Mouse (Mus musculus) adrenal gland, adult 2 months (tissue): ENCODE results near the gene Wdr83. TPM values are rescaled to one million over a fixed set of nuclear protein-coding genes. Genes with fewer than 3 reads are reported as not detected.

Experiments used
- DNase-seq: peaks from one replicate; pipeline ENCODE4 v3.0.0; 2021
- microRNA-seq, 2 experiments: library from miRNA; unstranded; fragments of <30 nt; microRNA quantifications; one replicate each; pipeline ENCODE4 v1.2.0; 2021
- polyA plus RNA-seq: library from polyadenylated mRNA; depleted of rRNA; stranded (reverse); fragments of >200 nt; gene quantifications from 2 replicates; pipeline ENCODE4 v1.2.3, GENCODE M21; 2012; rRNA removed
- total RNA-seq, 2 experiments: library from RNA; stranded (reverse); gene quantifications; 2 replicates each; pipeline ENCODE4 v1.2.3; 2021

Wdr83 gene
- total and polyA plus RNA-seq, 3 experiments = 15.3 to 24.9 (median 17.4) TPM

DNA sequence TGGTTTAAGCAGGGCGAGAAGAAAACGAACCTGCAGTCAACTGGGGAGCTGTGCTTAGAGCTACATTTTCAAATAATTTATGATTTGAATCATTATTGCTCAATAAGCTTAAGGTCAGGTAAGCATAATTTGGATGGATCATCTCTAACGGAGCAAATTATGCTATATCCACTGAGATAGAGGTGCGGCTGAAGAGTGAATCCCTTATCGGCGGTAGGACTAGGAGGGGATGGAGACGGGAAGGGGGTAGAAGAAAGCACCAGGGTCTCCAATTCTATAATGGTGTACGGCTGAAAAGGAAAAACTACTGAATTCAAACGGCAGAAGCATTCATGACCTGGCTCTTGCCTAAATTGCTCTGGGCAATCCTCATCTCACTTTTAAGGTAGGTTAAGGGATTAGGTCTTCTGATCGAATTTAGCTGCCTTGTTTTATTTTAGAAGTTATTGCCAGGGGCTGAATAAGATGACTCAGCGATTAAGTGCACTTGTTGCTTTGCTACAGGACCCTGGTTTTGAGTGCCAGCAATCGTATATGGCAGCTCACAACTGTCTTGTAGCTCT lies 45.9 kb downstream of the Wdr83 start:
- peak; percentile 28 for DNase-seq

DNA sequence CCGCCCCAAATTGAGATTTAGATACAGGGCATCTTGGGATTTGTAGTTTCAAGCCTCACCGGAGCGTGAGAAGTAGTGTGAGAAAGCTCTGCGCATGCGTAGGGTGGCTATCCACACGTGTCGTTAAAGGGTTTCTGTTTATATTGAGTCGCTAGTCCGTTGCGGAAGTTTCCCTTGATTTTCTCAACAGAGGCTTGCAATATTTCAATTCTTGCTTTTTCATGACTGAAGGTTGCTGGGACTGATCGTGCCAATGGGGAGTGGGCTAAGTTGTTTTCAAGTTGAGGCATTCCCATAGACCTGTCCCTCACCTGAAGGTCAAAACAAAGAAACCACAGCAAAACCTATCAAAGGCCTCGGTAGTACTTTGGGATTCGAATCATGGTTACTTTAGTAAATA lies 46.3 kb downstream of the Wdr83 start:
- DNase-seq = peak; percentile 73

DNA sequence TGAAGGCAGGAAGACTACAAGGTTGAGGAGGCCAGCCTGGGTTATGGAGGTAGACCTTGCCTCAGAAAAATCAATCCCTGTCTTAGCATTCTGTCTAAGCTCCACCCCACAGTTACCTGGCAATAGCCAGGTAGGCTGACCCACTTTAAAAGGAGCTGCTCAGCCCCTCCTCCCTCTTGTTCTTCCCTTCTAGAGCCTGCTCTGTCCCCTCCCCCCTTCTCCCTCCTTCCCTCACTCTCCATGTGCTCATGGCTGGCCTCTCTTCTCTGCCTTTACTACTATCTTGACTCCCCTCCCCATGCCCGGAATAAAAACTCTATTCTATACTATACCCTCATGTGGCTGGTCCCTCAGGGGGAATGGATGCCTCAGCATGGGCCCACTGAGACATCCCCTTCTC lies 47.2 kb downstream of the Wdr83 start:
- DNase-seq = no peak

DNA sequence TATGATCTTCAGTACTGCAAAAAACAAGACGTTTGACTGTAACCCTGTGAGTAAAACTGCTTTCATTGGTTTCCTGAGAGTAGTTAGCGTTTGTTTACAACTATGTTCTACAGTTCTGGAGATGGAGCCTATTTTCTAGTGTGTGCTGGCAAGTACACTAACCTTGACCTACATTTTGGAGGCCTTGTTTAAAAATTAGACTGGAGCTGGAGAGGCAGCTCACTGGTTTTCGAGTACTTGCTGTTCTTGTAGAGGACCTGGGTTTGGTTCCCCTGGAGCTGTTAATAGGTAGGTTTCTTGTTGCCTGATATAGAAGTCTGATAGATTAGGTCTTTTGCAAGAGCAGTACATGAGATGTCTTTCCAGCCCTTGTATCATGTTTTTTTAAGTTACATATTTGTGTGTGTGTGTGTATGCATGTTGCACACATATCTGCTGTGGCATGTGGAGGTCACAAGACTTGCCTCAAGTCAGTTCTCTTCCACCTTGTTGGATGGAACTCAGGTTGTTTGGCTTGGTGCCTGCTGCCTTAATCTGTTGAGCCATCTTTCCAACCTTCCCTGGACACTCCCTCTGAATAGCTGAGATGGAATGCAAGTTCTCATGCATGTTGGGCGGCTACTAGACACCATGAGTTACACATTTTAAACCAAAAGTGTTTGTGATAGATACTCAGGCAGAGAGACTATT lies 48.3 kb downstream of the Wdr83 start:
- no peak for DNase-seq

DNA sequence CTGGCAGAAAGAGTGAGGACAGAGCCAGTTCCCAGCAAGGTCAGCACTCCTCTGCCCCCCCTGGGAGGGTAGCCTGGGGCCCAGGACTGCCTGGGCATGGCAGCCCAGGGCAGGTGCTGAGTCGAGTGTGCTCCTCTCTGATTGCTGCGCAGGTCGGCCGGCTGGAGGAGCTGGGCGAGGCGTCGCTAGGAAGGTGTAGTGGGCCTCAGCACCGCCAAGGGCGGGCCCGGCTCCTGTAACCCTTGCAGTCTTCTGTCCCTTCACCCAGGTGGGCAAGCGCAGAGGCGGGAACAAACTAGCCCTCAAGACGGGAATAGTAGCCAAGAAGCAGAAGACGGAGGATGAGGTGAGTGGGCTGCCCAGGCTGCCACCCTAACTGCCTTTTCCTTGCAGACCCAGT lies 51.8 kb downstream of the Wdr83 start:
- peak; percentile 34 for DNase-seq

DNA sequence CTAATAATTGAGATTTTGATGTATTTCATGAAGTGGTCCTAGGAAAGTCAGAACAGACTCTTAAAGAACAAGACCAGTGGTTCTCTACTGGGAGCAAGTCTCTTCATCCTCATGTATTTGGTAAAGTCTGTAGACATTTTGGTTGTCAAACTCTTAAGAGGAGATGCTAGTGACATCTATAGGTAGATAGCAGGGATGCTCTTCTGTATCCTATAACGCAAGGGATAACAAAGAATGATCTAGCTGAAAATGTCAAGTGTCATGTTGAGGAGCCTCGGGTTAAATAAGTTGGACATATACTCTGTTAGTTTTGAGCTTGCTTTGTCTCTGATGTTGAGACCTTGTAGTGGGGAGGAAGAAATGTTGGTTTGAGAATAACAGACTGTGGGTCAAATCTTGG lies 53.2 kb downstream of the Wdr83 start:
- DNase-seq = no peak

DNA sequence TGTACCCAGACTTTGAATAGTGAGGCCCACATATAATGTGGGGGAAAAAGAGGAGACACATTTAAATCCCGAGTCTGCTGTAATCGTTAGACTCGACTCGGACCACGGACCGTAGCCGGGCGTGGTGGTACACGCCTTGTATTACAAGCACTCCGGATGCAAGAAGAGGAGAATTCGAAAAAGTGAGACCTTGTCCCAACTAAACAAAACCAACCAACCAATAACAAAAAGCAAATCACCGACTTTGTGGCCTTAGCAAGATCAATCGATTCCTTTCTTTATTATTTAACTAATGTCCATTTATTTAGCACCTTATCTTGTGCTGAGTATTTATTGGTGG lies 53.6 kb downstream of the Wdr83 start:
- no peak for DNase-seq

DNA sequence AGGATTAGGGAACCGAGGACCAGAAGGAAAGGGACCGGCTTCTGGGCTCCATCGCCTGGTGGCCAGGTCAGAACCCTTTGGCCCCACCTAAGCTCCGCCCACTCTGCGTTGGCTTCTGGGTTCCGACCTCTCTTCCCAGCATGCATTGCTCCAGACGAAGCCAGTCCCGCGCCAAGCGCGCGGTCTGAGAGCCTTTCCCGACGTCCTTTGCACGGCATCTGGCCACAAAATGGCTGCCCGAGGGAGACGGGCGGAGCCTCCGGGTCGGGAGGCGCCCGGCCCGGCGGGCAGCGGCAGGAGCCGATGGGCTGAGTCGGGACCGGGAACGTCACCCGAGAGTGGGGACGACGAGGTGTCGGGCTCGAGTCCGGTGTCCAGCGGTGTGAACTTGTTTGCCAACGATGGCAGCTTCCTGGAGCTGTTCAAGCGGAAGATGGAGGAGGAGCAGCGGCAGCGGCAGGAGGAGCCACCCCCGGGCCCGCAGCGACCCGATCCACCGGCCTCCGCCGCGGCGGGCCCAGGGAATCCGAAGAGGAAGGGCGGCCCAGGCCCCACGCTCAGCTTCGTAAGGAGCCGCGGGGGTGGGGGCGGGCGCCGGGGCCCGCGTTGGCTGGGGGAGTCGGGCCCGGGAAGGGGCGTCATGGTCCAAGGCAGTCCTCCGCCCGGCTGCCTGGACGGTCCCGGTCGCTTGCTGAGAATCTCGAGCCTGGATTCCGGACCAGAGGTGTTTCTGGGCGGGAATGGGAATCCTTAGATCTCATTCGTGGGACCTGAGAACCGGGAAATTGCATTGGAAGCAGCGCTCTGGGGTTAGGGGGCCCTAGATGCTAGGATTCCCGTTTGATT lies 54.2 kb downstream of the Wdr83 start, which contains the start of gene Trir:
Trir (plus strand) TSS at position 154 of the 846 bp plus-strand sequence.
- peak; percentile 98 for DNase-seq

DNA sequence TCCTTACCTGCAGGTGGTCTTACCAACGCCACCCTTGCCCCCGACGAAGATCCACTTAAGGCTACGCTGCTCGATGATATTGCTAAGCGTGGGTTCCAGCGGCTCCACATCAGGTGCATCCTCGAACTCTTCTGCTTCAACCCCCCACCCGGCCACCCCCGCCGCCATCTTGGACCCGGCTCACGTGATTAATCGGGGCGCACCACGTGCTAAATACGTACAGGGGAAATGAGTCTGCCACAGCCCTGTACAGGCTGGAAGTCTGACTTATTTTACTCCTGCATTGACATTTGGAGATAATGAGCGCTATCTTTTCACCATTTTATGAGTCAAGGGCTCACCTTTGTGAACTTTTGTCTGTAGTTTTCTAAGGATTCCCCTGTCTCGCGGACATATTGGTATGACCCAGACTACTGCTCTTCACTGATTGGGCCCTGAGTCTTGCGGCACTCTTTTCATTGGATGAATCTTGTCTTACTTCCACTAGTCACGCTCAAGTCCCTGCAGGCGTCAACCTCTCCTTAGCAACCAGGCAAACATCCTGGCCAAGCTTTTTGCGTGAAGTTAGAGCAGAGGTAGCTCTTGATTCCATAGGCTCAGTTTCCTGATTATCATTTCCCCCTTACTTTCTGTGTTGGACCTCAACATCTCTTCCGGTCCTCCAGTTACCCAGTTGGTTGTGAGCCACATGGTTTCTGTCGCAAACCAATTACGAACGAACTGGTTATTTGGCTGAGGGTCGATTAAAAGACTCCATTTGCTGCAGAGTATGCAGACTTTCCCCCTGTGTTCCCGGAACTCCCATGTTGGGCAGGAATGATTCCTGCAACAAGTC lies 55.8 kb downstream of the Wdr83 start, which contains the start of gene Asna1:
Asna1 (minus strand) TSS at position 184 of the 835 bp plus-strand sequence.
- peak; percentile 84 for DNase-seq

Small RNA genes within 50 kb of the gene (microRNA-seq; reads per million reads assigned to microRNA genes)
- gene Gm23388 (0 to 0.88 reads per million in 2 experiments), gene Mir7070 (0 to 0.83 reads per million in 2 experiments)

Other genes with a start within 250 kb of the Wdr83 start
- 10 to 100 TPM; 72.6 to 74.9 TPM for gene Gadd45gip1, start 249.8 kb downstream of the Wdr83 start, total RNA-seq
- gene Gadd45gip1, start 249.8 kb downstream of the Wdr83 start, polyA plus RNA-seq = 141 and 196 TPM in 2 replicates
- gene Rad23a, start 240.6 kb downstream of the Wdr83 start, total RNA-seq = 100 to 1,000 TPM; 122 to 141 TPM
- 128 and 131 TPM in 2 replicates for gene Rad23a, start 240.6 kb downstream of the Wdr83 start, polyA plus RNA-seq
- 100 to 1,000 TPM; 684 to 730 TPM for gene Calr, start 234.4 kb downstream of the Wdr83 start, total RNA-seq
- 88.2 and 91.2 TPM in 2 replicates for gene Calr, start 234.4 kb downstream of the Wdr83 start, polyA plus RNA-seq
- gene Farsa, start 224.3 kb downstream of the Wdr83 start, total RNA-seq = 10 to 100 TPM; 61.6 to 69.3 TPM
- gene Farsa, start 224.3 kb downstream of the Wdr83 start, polyA plus RNA-seq = 45.3 and 51.4 TPM in 2 replicates
- 1 to 10 TPM; 8.0 to 8.7 TPM for gene Syce2, start 209.2 kb downstream of the Wdr83 start, total RNA-seq
- 0.80 and 2.1 TPM in 2 replicates for gene Syce2, start 209.2 kb downstream of the Wdr83 start, polyA plus RNA-seq
- gene Gcdh, start 187.4 kb downstream of the Wdr83 start, total RNA-seq = 10 to 100 TPM; 50.1 to 59.0 TPM
- 652 and 657 TPM in 2 replicates for gene Gcdh, start 187.4 kb downstream of the Wdr83 start, polyA plus RNA-seq
- gene Klf1, start 179.4 kb downstream of the Wdr83 start, total RNA-seq = under 1 TPM; 0.17 to 0.23 TPM
- gene Klf1, start 179.4 kb downstream of the Wdr83 start, polyA plus RNA-seq = 0.41 and 0.61 TPM in 2 replicates
- gene Dnase2a, start 172.7 kb downstream of the Wdr83 start, total RNA-seq = 10 to 100 TPM; 10.9 to 17.5 TPM
- 12.1 and 13.3 TPM in 2 replicates for gene Dnase2a, start 172.7 kb downstream of the Wdr83 start, polyA plus RNA-seq
- 1 to 10 TPM; 1.5 to 2.8 TPM for gene Mast1, start 143.9 kb downstream of the Wdr83 start, total RNA-seq
- gene Mast1, start 143.9 kb downstream of the Wdr83 start, polyA plus RNA-seq = 3.7 and 4.4 TPM in 2 replicates
- gene Rtbdn, start 134.3 kb downstream of the Wdr83 start, total RNA-seq = not detected
- 0.25 and 0.34 TPM in 2 replicates for gene Rtbdn, start 134.3 kb downstream of the Wdr83 start, polyA plus RNA-seq
- gene Gm49661, start 111.9 kb downstream of the Wdr83 start, total RNA-seq = 1 to 10 TPM; 2.1 to 2.4 TPM
- gene Gm49661, start 111.9 kb downstream of the Wdr83 start, polyA plus RNA-seq = 2.1 TPM in 1 of 2 replicates, not detected in the other
- gene Prdx2, start 111.7 kb downstream of the Wdr83 start, total RNA-seq = 100 to 1,000 TPM; 671 to 700 TPM
- gene Prdx2, start 111.7 kb downstream of the Wdr83 start, polyA plus RNA-seq = 181 and 240 TPM in 2 replicates
- gene Rnaseh2a, start 111.5 kb downstream of the Wdr83 start, total RNA-seq = 100 to 1,000 TPM in 1 of 2 experiments, 10 to 100 TPM in 1; 87.7 to 112 TPM
- gene Rnaseh2a, start 111.5 kb downstream of the Wdr83 start, polyA plus RNA-seq = 61.7 and 76.6 TPM in 2 replicates
- gene Junb, start 102.6 kb downstream of the Wdr83 start, total RNA-seq = 10 to 100 TPM; 37.0 to 90.7 TPM
- gene Junb, start 102.6 kb downstream of the Wdr83 start, polyA plus RNA-seq = 78.9 and 91.4 TPM in 2 replicates
- 1 to 10 TPM; 6.1 to 6.2 TPM for gene Hook2, start 90.7 kb downstream of the Wdr83 start, total RNA-seq
- gene Hook2, start 90.7 kb downstream of the Wdr83 start, polyA plus RNA-seq = 6.5 and 6.7 TPM in 2 replicates
- not detected for gene Best2, start 66.8 kb downstream of the Wdr83 start, total RNA-seq
- gene Best2, start 66.8 kb downstream of the Wdr83 start, polyA plus RNA-seq = 0.18 TPM in 1 of 2 replicates, not detected in the other
- 100 to 1,000 TPM; 106 TPM for gene Asna1, start 56.0 kb downstream of the Wdr83 start, total RNA-seq
- gene Asna1, start 56.0 kb downstream of the Wdr83 start, polyA plus RNA-seq = 89.4 and 104 TPM in 2 replicates
- 100 to 1,000 TPM; 160 to 184 TPM for gene Trir, start 54.5 kb downstream of the Wdr83 start, total RNA-seq
- 64.2 and 67.6 TPM in 2 replicates for gene Trir, start 54.5 kb downstream of the Wdr83 start, polyA plus RNA-seq
- 100 to 1,000 TPM in 1 of 2 experiments, 10 to 100 TPM in 1; 68.3 to 101 TPM for gene Tnpo2, start 44.4 kb downstream of the Wdr83 start, total RNA-seq
- 44.7 and 54.1 TPM in 2 replicates for gene Tnpo2, start 44.4 kb downstream of the Wdr83 start, polyA plus RNA-seq
- gene Fbxw9, start 21.3 kb downstream of the Wdr83 start, total RNA-seq = 10 to 100 TPM; 12.3 to 13.5 TPM
- 55.8 and 56.2 TPM in 2 replicates for gene Fbxw9, start 21.3 kb downstream of the Wdr83 start, polyA plus RNA-seq
- gene Gm5741, start 13.3 kb downstream of the Wdr83 start, total RNA-seq = not detected
- gene Gm5741, start 13.3 kb downstream of the Wdr83 start, polyA plus RNA-seq = not detected in 2 replicates
- 10 to 100 TPM; 26.0 to 28.3 TPM for gene Dhps, start 9.5 kb downstream of the Wdr83 start, total RNA-seq
- 68.6 and 69.6 TPM in 2 replicates for gene Dhps, start 9.5 kb downstream of the Wdr83 start, polyA plus RNA-seq
- 10 to 100 TPM; 77.5 to 90.1 TPM for gene Wdr83os, start 566 bp downstream of the Wdr83 start, total RNA-seq
- 104 and 142 TPM in 2 replicates for gene Wdr83os, start 566 bp downstream of the Wdr83 start, polyA plus RNA-seq
- 10 to 100 TPM; 34.0 to 52.7 TPM for gene Man2b1, start 2.0 kb upstream of the Wdr83 start, total RNA-seq
- gene Man2b1, start 2.0 kb upstream of the Wdr83 start, polyA plus RNA-seq = 36.1 and 46.0 TPM in 2 replicates
- 1 to 10 TPM; 1.6 to 2.0 TPM for gene Zfp791, start 41.8 kb upstream of the Wdr83 start, total RNA-seq
- 0.08 and 0.25 TPM in 2 replicates for gene Zfp791, start 41.8 kb upstream of the Wdr83 start, polyA plus RNA-seq
- gene Cks1brt, start 70.6 kb upstream of the Wdr83 start, total RNA-seq = not detected
- not detected in 2 replicates for gene Cks1brt, start 70.6 kb upstream of the Wdr83 start, polyA plus RNA-seq
- gene Olfr371, start 144.7 kb upstream of the Wdr83 start, total RNA-seq = not detected
- not detected in 2 replicates for gene Olfr371, start 144.7 kb upstream of the Wdr83 start, polyA plus RNA-seq
- 10 to 100 TPM; 13.6 to 17.2 TPM for gene Orc6, start 218.3 kb upstream of the Wdr83 start, total RNA-seq
- gene Orc6, start 218.3 kb upstream of the Wdr83 start, polyA plus RNA-seq = 4.0 and 4.4 TPM in 2 replicates
- 100 to 1,000 TPM in 1 of 2 experiments, 10 to 100 TPM in 1; 90.1 to 101 TPM for gene Vps35, start 218.5 kb upstream of the Wdr83 start, total RNA-seq
- gene Vps35, start 218.5 kb upstream of the Wdr83 start, polyA plus RNA-seq = 3.7 and 4.3 TPM in 2 replicates